Mouse (Mus musculus) liver, embryonic 14 days (tissue): ENCODE results near the gene Ifne. TPM values are rescaled to one million over a fixed set of nuclear protein-coding genes. Genes with fewer than 3 reads are reported as not detected.

ENCODE experiments used
- polyA plus RNA-seq: library from polyadenylated mRNA; depleted of rRNA; stranded (reverse); fragments of >200 nt; gene quantifications from 2 replicates; pipeline ENCODE4 v1.2.3, GENCODE M21; 2012; rRNA removed

The Ifne gene
- not detected in 2 replicates for polyA plus RNA-seq

DNA sequence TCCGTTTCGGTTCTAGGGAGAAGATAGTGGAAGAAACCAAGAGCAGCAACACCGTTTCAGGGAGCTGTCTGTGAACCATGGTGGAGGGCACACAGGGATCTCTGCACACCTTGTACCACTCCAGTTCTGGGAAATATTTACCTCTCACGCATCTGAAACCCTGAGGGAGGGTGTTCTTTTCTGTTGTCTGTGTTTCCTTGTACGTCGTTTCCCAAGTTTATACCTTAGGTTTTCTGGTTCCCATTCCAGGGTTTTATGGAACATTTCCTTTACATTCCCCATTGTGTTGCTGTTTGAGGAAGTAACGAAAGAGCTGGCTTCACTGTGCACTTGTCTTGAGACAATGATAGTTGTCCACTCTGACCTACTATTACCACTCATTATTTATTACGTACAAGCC is at the start of gene Ifne:
TSS of gene Ifne (minus strand) at position 101 of the 400 bp plus-strand sequence.

GRCm38 (mm10) chr4:88849698-88850097 is 30.3 kb downstream of the Ifne start, which contains the start of gene Ifna1:
TSS of gene Ifna1 (plus strand) at chr4:88850087.

DNA sequence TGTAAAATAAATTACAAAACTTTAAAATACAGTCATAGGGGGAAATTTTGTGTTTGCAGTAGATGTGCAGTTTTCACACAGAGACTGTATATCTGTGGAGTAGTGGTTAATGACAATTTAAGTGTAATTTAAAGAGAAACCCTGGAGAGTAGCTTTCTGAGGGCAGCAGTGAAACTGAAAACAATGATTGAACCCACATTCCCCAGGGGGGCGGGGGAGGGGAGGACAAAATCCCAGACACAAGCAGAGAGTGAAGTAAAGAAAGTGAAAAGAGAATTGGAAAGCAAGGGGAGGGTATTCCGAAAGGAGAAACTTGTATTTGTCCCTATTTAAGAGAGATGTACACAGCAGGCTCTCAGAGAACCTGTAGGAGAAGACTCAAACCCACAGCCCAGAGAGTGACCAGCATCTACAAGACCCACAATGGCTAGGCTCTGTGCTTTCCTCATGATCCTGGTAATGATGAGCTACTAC is 38.5 kb downstream of the Ifne start, which contains the start of gene Ifna4:
TSS of gene Ifna4 (plus strand) at position 424 of the 474 bp plus-strand sequence.

DNA sequence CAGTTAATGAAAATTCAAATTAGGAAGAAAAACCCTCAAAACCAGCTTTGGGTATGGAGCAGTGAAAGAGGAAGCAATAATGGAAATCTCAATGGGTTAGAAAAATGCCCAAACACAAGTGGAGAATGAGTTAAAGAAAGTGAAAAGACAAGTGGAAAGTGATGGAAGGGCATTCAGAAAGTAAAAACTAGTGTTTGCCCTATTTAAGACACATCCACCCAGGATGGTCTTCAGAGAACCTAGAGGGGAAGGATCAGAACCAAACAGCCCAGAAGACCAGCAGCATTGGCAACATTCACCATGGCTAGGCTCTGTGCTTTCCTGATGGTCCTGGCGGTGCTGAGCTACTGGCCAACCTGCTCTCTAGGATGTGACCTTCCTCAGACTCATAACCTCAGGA is 44.8 kb downstream of the Ifne start, which contains the start of gene Ifna5:
TSS of gene Ifna5 (plus strand) at position 301 of the 400 bp plus-strand sequence.

Other genes starting within 250 kb of the Ifne start
- not detected in 2 replicates for gene C87499, start 245.8 kb downstream of the Ifne start, polyA plus RNA-seq
- gene Ifna13, start 235.7 kb downstream of the Ifne start, polyA plus RNA-seq = not detected in 2 replicates
- gene Ifna16, start 203.3 kb downstream of the Ifne start, polyA plus RNA-seq = not detected in 2 replicates
- not detected in 2 replicates for gene Ifna2, start 196.3 kb downstream of the Ifne start, polyA plus RNA-seq
- 0.06 TPM in 1 of 2 replicates, not detected in the other for gene Ifnab, start 188.8 kb downstream of the Ifne start, polyA plus RNA-seq
- 0.06 and 0.10 TPM in 2 replicates for gene Gm26566, start 158.4 kb downstream of the Ifne start, polyA plus RNA-seq
- gene Klhl9, start 157.7 kb downstream of the Ifne start, polyA plus RNA-seq = 9.1 and 11.2 TPM in 2 replicates
- not detected in 2 replicates for gene Gm13271, start 125.3 kb downstream of the Ifne start, polyA plus RNA-seq
- not detected in 2 replicates for gene Gm13283, start 120.1 kb downstream of the Ifne start, polyA plus RNA-seq
- not detected in 2 replicates for gene Gm13290, start 106.4 kb downstream of the Ifne start, polyA plus RNA-seq
- not detected in 2 replicates for gene Gm13289, start 103.3 kb downstream of the Ifne start, polyA plus RNA-seq
- gene Gm13272, start 100.4 kb downstream of the Ifne start, polyA plus RNA-seq = not detected in 2 replicates
- gene Ifnz, start 98.1 kb downstream of the Ifne start, polyA plus RNA-seq = 0.01 TPM in 1 of 2 replicates, not detected in the other
- not detected in 2 replicates for gene Gm13276, start 94.5 kb downstream of the Ifne start, polyA plus RNA-seq
- not detected in 2 replicates for gene Gm13277, start 91.6 kb downstream of the Ifne start, polyA plus RNA-seq
- not detected in 2 replicates for gene Gm13278, start 88.7 kb downstream of the Ifne start, polyA plus RNA-seq
- 0.06 TPM in 1 of 2 replicates, not detected in the other for gene Gm13275, start 85.7 kb downstream of the Ifne start, polyA plus RNA-seq
- not detected in 2 replicates for gene Gm13279, start 82.8 kb downstream of the Ifne start, polyA plus RNA-seq
- gene Gm13285, start 80.5 kb downstream of the Ifne start, polyA plus RNA-seq = not detected in 2 replicates
- gene Gm13287, start 76.9 kb downstream of the Ifne start, polyA plus RNA-seq = not detected in 2 replicates
- gene Gm13288, start 74.7 kb downstream of the Ifne start, polyA plus RNA-seq = not detected in 2 replicates
- gene Ifna7, start 64.0 kb downstream of the Ifne start, polyA plus RNA-seq = not detected in 2 replicates
- not detected in 2 replicates for gene Ifna11, start 60.2 kb downstream of the Ifne start, polyA plus RNA-seq
- not detected in 2 replicates for gene Ifna6, start 52.8 kb downstream of the Ifne start, polyA plus RNA-seq
- not detected in 2 replicates for gene Ifna5, start 44.7 kb downstream of the Ifne start, polyA plus RNA-seq
- gene Ifna4, start 38.3 kb downstream of the Ifne start, polyA plus RNA-seq = not detected in 2 replicates
- not detected in 2 replicates for gene Ifna1, start 30.1 kb downstream of the Ifne start, polyA plus RNA-seq